Mouse (Mus musculus) testis, adult 2 months (tissue): ENCODE data around the gene Kif1a. TPM values are rescaled to one million over a fixed set of nuclear protein-coding genes. Genes with fewer than 3 reads are reported as not detected.

Source experiments
- H3K27ac ChIP-seq: fragments of 200-500 bp; 2 replicates; pipeline ENCODE4 v1.5.1; 2012; ENCODE audit warnings: low read depth, low read length; ENCODE audit not compliant: control insufficient read depth, insufficient read depth
- H3K27me3 ChIP-seq: fragments of 200-500 bp; 2 replicates; pipeline ENCODE4 v1.6.1; 2012; ENCODE audit warnings: mild to moderate bottlenecking, low read length, moderate library complexity; ENCODE audit not compliant: control insufficient read depth, insufficient read depth
- H3K36me3 ChIP-seq: fragments of 200-500 bp; 2 replicates; pipeline ENCODE4 v1.6.1; 2012; ENCODE audit warnings: mild to moderate bottlenecking, low read length; ENCODE audit not compliant: control insufficient read depth, insufficient read depth
- H3K4me1 ChIP-seq: fragments of 200-500 bp; 2 replicates; pipeline ENCODE4 v1.6.1; 2012; ENCODE audit warnings: low read length; ENCODE audit not compliant: control insufficient read depth, insufficient read depth
- H3K4me3 ChIP-seq: fragments of 200-500 bp; 2 replicates; pipeline ENCODE4 v1.5.1; 2012; ENCODE audit warnings: low read depth, mild to moderate bottlenecking, low read length, moderate library complexity, mixed read lengths; ENCODE audit not compliant: control insufficient read depth
- CTCF ChIP-seq: fragments of 200-500 bp; IDR thresholded peaks from 2 replicates; pipeline ENCODE4 v1.5.1; 2012; ENCODE audit warnings: low read depth, mild to moderate bottlenecking, inconsistent platforms, low read length, moderate library complexity; ENCODE audit not compliant: control insufficient read depth, insufficient read depth, insufficient replicate concordance
- POLR2A ChIP-seq: fragments of 200-500 bp; IDR thresholded peaks from 2 replicates; pipeline ENCODE4 v1.6.1; 2012; ENCODE audit warnings: low read depth, mild to moderate bottlenecking, inconsistent platforms, low read length, moderate library complexity; ENCODE audit not compliant: control insufficient read depth
- polyA plus RNA-seq: library from polyadenylated mRNA; depleted of rRNA; stranded (reverse); fragments of >200 nt; gene quantifications from 2 replicates; pipeline ENCODE4 v1.2.3, GENCODE M21; 2012

Kif1a gene
- polyA plus RNA-seq, 1 experiment = 11.4 TPM

GRCm38 (mm10) chr1:93018716-93019115, 83.0 kb downstream of the Kif1a start:
- no peaks in the 10 kb centered on the region for H3K27me3 ChIP-seq
- no peaks in the 10 kb centered on the region for H3K36me3 ChIP-seq
- no peak overlapping the region for H3K4me3 ChIP-seq
- H3K27ac ChIP-seq = no peak overlapping the region
- no peaks in the 10 kb centered on the region for H3K4me1 ChIP-seq
- TF ChIP-seq POLR2A (no peak), CTCF (no peak)

GRCm38 (mm10) chr1:93015136-93015535, 86.6 kb downstream of the Kif1a start:
- Histone ChIP-seq H3K36me3 (no peaks in the 10 kb centered on the region), H3K27ac (no peak overlapping the region), H3K4me3 (no peak overlapping the region), H3K4me1 (no peaks in the 10 kb centered on the region), H3K27me3 (no peaks in the 10 kb centered on the region)
- TF ChIP-seq CTCF (no peak), POLR2A (no peak)

DNA sequence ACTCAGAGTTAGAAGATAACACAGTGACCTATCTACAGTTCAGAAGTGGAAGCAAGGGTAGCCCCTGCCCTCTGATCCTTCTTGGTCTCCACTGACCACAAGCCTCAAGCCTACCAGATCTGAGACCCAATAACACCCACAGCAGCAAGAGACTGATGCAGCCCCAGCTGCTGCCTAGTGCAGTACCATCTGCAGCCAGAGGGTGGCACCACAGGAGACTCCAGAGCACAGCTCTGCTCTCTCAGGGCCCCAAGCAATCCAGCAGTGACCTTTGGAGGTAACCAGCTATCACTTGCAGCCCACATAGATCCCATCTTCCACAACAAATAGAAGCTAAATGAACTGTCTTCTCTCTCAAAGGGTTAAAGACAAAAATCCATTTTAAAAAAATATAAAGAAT, 87.3 kb downstream of the Kif1a start:
- Histone ChIP-seq H3K27me3 (no peaks in the 10 kb centered on the region), H3K4me3 (no peak overlapping the region), H3K4me1 (no peaks in the 10 kb centered on the region), H3K27ac (no peak overlapping the region), H3K36me3 (no peaks in the 10 kb centered on the region)
- TF ChIP-seq CTCF = peak; percentile 95
- TF ChIP-seq POLR2A = no peak

DNA sequence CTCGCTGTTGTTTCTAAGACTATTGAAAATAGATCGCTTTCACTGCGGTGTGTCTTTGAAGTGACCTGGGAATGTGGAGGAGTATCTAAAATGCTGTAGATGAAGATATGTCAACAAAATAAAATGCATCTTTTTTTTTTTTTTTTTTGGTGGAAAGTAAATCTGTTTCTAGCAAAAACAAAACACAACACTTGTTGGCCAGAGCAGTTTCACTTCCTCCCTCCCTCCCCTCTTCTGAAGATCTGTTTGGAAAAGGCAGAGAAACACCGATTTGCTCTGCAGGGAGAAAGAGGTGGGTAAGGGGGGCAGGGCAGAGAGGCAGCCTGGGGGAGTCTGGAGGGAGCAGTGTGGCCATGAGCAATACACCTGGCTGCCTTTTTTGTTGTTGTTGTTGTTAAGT, 88.4 kb downstream of the Kif1a start:
- H3K27me3 ChIP-seq = no peaks in the 10 kb centered on the region
- no peaks in the 10 kb centered on the region for H3K36me3 ChIP-seq
- no peaks in the 10 kb centered on the region; the same call in 1 of the 2 replicates for H3K4me1 ChIP-seq
- no peak overlapping the region for H3K4me3 ChIP-seq
- H3K27ac ChIP-seq = no peak overlapping the region
- no peak for TF ChIP-seq CTCF
- no peak for TF ChIP-seq POLR2A

GRCm38 (mm10) chr1:93012103-93012585, 89.6 kb downstream of the Kif1a start:
- Histone ChIP-seq H3K27ac (no peak overlapping the region), H3K36me3 (no peaks in the 10 kb centered on the region)

GRCm38 (mm10) chr1:93010731-93011130, 91.0 kb downstream of the Kif1a start:
- TF ChIP-seq CTCF (peak; percentile 56; the same call in 1 of the 2 replicates), POLR2A (no peak)
- Histone ChIP-seq H3K4me1 (no peaks in the 10 kb centered on the region; the same call in 1 of the 2 replicates), H3K36me3 (no peaks in the 10 kb centered on the region), H3K4me3 (no peak overlapping the region), H3K27ac (no peak overlapping the region), H3K27me3 (no peaks in the 10 kb centered on the region)

More at GRCm38 (mm10) chr1:93012103-93012585, 89.6 kb downstream of the Kif1a start:
- Histone ChIP-seq H3K27me3 (no peaks in the 10 kb centered on the region), H3K4me3 (no peak overlapping the region), H3K4me1 (no peaks in the 10 kb centered on the region; the same call in 1 of the 2 replicates)
- no peak for TF ChIP-seq CTCF
- no peak for TF ChIP-seq POLR2A

GRCm38 (mm10) chr1:93009196-93009595, 92.6 kb downstream of the Kif1a start:
- TF ChIP-seq CTCF (no peak), POLR2A (no peak)
- no peak overlapping the region for H3K27ac ChIP-seq
- H3K36me3 ChIP-seq = no peaks in the 10 kb centered on the region
- H3K27me3 ChIP-seq = no peaks in the 10 kb centered on the region
- H3K4me1 ChIP-seq = no peaks in the 10 kb centered on the region; the same call in 1 of the 2 replicates
- H3K4me3 ChIP-seq = no peak overlapping the region
